Mouse (Mus musculus): Measurements from ENCODE around the gene Senp3. TPM values are rescaled to one million over a fixed set of nuclear protein-coding genes. Genes with fewer than 3 reads are reported as not detected.
"Not testable (repeated sequence)": the region's sequence is repeated elsewhere in the genome, so short reads cannot be mapped to it uniquely, and the experiment has no call there.

The Senp3 gene
- total RNA-seq, 2 experiments from 2014 or later = 108 to 111 TPM

DNA sequence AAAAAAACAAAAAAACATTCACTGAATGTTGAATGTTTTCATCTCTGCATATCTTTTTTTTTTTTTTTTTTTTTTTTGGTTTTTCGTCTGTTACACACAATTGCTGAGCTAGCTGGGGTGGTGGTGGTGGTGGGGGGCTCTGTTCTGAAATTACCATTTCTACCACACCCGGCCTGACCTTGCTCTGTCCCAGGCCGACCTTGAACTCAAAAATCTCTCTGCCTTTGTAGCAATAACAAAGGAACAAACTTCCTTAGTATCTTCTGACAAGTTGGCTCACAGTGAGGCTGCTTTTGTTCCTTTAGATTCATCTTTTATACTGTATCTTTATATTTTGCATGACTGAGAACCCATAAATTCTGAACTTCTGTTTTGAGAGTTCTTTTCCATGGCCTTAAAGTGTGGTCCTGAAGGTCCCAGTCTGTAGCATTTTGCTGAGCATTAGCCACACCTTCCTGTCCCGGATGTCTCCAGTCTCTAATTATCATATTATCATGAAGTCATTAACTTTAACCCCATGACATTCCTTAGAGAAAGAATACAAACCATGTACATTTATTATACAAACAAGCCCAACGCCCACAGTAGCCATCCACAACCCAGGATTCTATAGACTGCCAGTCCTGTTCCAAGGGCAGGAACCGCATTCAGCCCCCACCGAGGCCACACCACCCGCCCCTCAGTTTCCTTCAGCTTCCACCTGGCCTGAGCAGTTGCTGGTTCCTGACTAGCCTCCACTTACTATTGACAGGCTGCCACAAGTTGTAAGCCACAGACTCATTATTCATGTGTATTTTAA, 22.1 kb upstream of the Senp3 start:
- TF ChIP-seq CTCF (IDR thresholded peaks at IDR 0.05) = no peak
- H3K27ac ChIP-seq = no peak overlapping the region
- intact Hi-C loops (cut with DNase I) = no loop called here
- DNase-seq (ENCODE audit: extremely low spot score in 1 of 2, low spot score in 2 of 2) = no peak
- no peak overlapping the region for H3K4me3 ChIP-seq

- H3K4me3 ChIP-seq; DNase-seq (ENCODE audit: extremely low spot score in 1 of 2, low spot score in 2 of 2); H3K27ac ChIP-seq; intact Hi-C loops (cut with DNase I): not testable (repeated sequence)
These were observed 21.5 kb upstream of the Senp3 start for GRCm38 (mm10) chr11:69703381-69703780.

DNA sequence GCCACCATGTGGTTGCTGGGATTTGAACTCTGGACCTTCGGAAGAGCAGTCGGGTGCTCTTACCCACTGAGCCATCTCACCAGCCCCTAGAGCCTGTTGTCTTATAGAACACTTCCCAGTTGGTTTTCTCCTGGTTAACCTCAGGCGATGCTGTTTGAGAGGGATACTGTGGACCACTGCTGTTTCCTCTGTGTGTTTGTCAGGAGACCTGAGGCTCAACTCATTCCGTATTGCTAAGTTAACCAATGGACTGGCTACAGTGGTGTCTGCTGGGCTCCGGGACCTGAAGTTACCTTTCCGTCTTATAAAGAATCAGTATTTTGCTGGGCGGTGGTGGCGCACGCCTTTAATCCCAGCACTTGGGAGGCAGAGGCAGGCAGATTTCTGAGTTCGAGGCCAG, 21.0 kb upstream of the Senp3 start:
- DNase-seq (ENCODE audit: extremely low spot score in 1 of 2, low spot score in 2 of 2); H3K4me3 ChIP-seq; intact Hi-C loops (cut with DNase I); H3K27ac ChIP-seq: not testable (repeated sequence)

DNA sequence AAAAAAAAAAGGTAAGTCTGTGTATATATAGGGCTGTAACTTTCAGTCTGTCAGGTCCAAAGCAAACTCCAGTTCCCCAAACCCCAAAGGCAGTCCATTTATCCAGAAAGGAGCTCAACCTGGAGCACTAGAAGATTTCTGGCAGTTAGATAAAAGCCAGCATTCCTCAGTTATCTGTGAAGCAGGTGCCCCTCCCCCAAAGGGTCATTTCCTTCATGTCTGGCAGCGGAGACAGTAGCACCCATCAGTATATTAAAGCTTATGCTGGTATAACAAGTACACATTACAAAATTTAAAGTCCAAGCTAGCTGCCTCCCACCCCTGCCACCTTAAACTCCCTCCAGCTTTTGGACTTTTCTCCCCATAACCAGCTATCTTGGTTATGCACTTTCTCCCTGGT, 17.7 kb upstream of the Senp3 start:
- H3K27ac ChIP-seq = no peak overlapping the region
- TF ChIP-seq CTCF (IDR thresholded peaks at IDR 0.05) = no peak
- intact Hi-C loops (cut with DNase I) = no loop called here
- no peak overlapping the region for H3K4me3 ChIP-seq
- no peak for DNase-seq (ENCODE audit: extremely low spot score in 1 of 2, low spot score in 2 of 2)

GRCm38 (mm10) chr11:69698574-69698973, 16.7 kb upstream of the Senp3 start:
- intact Hi-C loops (cut with DNase I) = no loop called here
- DNase-seq (ENCODE audit: extremely low spot score in 1 of 2, low spot score in 2 of 2) = no peak
- Histone ChIP-seq H3K4me3 (no peak overlapping the region), H3K27ac (no peak overlapping the region)
- TF ChIP-seq CTCF (IDR thresholded peaks at IDR 0.05) = no peak; the same call in 1 of the 2 replicates

GRCm38 (mm10) chr11:69697396-69697795, 15.5 kb upstream of the Senp3 start:
- TF ChIP-seq CTCF (IDR thresholded peaks at IDR 0.05) = no peak
- no peak overlapping the region for H3K4me3 ChIP-seq
- intact Hi-C loops (cut with DNase I) = no loop called here
- DNase-seq (ENCODE audit: extremely low spot score in 1 of 2, low spot score in 2 of 2) = no peak
- H3K27ac ChIP-seq = no peak overlapping the region

GRCm38 (mm10) chr11:69695361-69696181, 13.7 kb upstream of the Senp3 start, which contains the start of the genes Tnfsf12 and Tnfsfm13:
Gene Tnfsf12, minus strand, starts transcription at chr11:69695849.
Gene Tnfsfm13, minus strand, starts transcription at chr11:69696098.
- Histone ChIP-seq H3K4me3 (peak within 1 kb of the TSS; percentile 60), H3K27ac (peak within 1 kb of the TSS; percentile 82)
- peak; percentile 15 for TF ChIP-seq CTCF (IDR thresholded peaks at IDR 0.05)
- peak; percentile 37 to 55 for DNase-seq (ENCODE audit: extremely low spot score in 1 of 2, low spot score in 2 of 2)
- intact Hi-C loops (cut with DNase I) = no loop called here

GRCm38 (mm10) chr11:69695046-69695360, 13.1 kb upstream of the Senp3 start:
- Histone ChIP-seq H3K27ac (peak overlapping the region; percentile 82), H3K4me3 (peak overlapping the region; percentile 60)
- no peak for TF ChIP-seq CTCF (IDR thresholded peaks at IDR 0.05)
- peak in 1 of 2 experiments; percentile 44 for DNase-seq (ENCODE audit: extremely low spot score in 1 of 2, low spot score in 2 of 2)
- intact Hi-C loops (cut with DNase I) = no loop called here

DNA sequence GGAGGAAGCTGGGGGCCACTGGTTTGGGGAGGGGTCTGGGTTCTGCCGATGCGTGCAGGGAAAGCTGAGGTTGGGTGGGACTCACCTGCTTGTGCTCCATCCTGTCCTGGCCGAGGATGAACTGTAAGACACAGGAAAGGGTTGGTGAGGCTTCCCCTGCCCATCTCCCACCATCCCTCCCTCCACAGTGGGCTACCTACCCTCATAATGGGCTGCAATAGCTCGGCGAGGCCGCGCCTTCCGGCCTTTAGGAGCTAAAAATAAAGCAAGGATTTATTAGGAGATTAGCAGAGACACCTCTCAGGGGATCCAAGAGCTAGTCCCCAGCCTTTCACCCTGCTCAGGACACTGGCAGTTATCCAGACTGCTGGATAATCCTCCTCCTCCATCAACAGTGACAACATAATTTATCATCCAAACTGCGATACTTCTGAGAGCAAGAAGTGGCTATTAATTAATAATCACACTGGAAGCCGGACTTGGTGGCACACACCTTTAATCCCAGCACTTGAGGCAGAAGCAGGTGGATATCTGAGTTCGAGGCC, 11.6 kb upstream of the Senp3 start:
- Histone ChIP-seq H3K27ac (no peak overlapping the region), H3K4me3 (no peak overlapping the region)
- DNase-seq (ENCODE audit: extremely low spot score in 1 of 2, low spot score in 2 of 2) = no peak
- no peak for TF ChIP-seq CTCF (IDR thresholded peaks at IDR 0.05)
- intact Hi-C loops (cut with DNase I) = no loop called here

DNA sequence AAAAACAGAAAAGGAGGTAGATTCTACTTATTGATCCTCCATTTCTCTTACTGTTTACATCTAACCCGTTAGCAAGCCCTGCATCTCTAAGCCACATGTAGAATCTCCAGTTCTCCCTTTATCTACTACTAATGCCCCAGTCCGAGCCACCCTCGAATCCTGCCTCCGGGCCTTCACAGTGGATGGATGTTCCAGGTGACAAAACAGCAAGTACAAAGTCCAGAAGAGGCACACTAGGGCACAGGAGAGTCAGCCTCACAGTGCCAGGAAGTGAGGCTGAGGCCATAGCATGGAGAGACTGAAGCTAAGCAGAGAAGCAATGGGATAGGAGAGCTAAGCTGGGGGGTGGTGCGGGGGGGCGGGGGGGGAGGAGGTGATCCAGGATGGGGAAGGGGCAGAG, 11.0 kb upstream of the Senp3 start:
- H3K4me3 ChIP-seq = no peak overlapping the region
- no peak for DNase-seq (ENCODE audit: extremely low spot score in 1 of 2, low spot score in 2 of 2)
- TF ChIP-seq CTCF (IDR thresholded peaks at IDR 0.05) = no peak
- no peak overlapping the region for H3K27ac ChIP-seq
- intact Hi-C loops (cut with DNase I) = no loop called here

DNA sequence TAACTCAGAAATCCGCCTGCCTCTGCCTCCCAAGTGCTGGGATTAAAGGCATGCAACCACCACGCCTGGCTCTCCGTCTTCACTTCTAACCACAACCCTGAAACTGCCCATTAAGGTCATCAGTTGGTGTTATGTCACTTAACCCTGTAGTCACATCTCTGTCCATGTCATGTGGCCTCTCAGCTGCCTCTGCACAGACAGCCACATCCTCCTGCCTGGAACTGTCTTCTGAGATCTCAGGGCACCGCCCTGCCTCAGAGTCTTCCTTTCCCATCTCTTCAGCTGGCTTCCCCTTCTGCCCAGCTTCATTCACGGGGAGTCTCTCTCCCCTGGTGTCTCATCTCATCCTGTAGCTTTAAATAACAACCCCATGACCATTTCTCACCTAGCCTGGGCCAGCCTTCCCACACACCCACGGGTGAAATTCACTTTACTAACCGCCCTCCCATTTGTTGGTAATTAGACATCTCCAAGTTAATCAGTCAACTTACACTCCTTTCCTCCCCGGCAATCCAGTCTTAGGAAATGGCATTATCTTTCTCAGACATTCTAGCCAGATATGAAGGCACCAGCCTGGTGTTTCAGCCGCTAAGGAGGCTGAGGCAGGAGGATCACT, 10.4 kb upstream of the Senp3 start:
- intact Hi-C loops (cut with DNase I) = no loop called here
- DNase-seq (ENCODE audit: extremely low spot score in 1 of 2, low spot score in 2 of 2) = no peak
- Histone ChIP-seq H3K4me3 (no peak overlapping the region), H3K27ac (no peak overlapping the region)
- no peak for TF ChIP-seq CTCF (IDR thresholded peaks at IDR 0.05)

- H3K27ac ChIP-seq = no peak overlapping the region
- TF ChIP-seq CTCF (IDR thresholded peaks at IDR 0.05) = no peak
- intact Hi-C loops (cut with DNase I) = no loop called here
- no peak overlapping the region for H3K4me3 ChIP-seq
- no peak for DNase-seq (ENCODE audit: extremely low spot score in 1 of 2, low spot score in 2 of 2)
These were observed 8.0 kb upstream of the Senp3 start for GRCm38 (mm10) chr11:69689891-69690290.
